ENCODE assay signal across 8 mouse cellular contexts in genomic region chr3:9593832-9594231, GRCm38 (mm10). TPM values are rescaled to one million over a fixed set of nuclear protein-coding genes. Genes with fewer than 3 reads are reported as not detected.
DNase-seq lines count a peak whose midpoint lies in the region; ATAC-seq and TF ChIP-seq lines count a peak whose summit lies in the region.
"Had no signal": no experiment of that assay in that cellular context is flagged by ENCODE, and none has a peak within 500 bp of the region (broad histone marks: within the 10 kb centered on the region; RNA-seq: fewer than 3 reads in every experiment).

No protein-coding gene starts in this region.

- H3K27me3 ChIP-seq in liver, embryonic 12.5 days (replicated peaks): no peaks in the 10 kb centered on the region
- H3K27me3 ChIP-seq: embryonic facial prominence, embryonic 13.5 days had no signal

- peaks cover 23% of the 10 kb centered on the region for H3K4me1 ChIP-seq in liver, embryonic 12.5 days

- H3K27ac ChIP-seq in left cerebral cortex, adult 2 months: no peak overlapping the region
- no peak overlapping the region for H3K27ac ChIP-seq in liver, embryonic 12.5 days
- H3K27ac ChIP-seq: embryonic facial prominence, embryonic 13.5 days had no signal

- intact Hi-C loops in left cerebral cortex, adult 2 months (cut with DNase I): loop anchor here (5.0 kb wide), 1 partner anchor 192 kb away; no protein-coding TSS in a partner anchor

- TF ChIP-seq CTCF in left cerebral cortex, adult 2 months (IDR thresholded peaks at IDR 0.05): peak; percentile 69

- no peak overlapping the region for H3K9ac ChIP-seq in liver, embryonic 12.5 days
- H3K9ac ChIP-seq: embryonic facial prominence, embryonic 13.5 days had no signal

- no peaks in the 10 kb centered on the region for H3K9me3 ChIP-seq in liver, embryonic 12.5 days (replicated peaks)

- no peak overlapping the region for H3K4me3 ChIP-seq in left cerebral cortex, adult 2 months
- H3K4me3 ChIP-seq in liver, embryonic 12.5 days: no peak overlapping the region
- H3K4me3 ChIP-seq: embryonic facial prominence, embryonic 13.5 days had no signal

- peak; percentile 46; the same call in 1 of the 2 replicates for ATAC-seq in liver, embryonic 12.5 days
- no peak for ATAC-seq in monocyte, adult 5-6 weeks (replicated peaks; ENCODE audit: insufficient number of reproducible peaks, low FRiP score, low TSS enrichment, poor library complexity, severe bottlenecking)

- WGBS in liver, embryonic 12.5 days (ENCODE audit: insufficient replicate concordance): 46% methylated on average over 2 of the region's 2 CpGs

- H3K4me2 ChIP-seq in liver, embryonic 12.5 days: no peak overlapping the region
- H3K4me2 ChIP-seq: embryonic facial prominence, embryonic 13.5 days had no signal

- DNase-seq in left cerebral cortex, adult 2 months (ENCODE audit: extremely low spot score in 1 of 2, low spot score in 2 of 2): no peak
- DNase-seq in left cerebral cortex, adult 11 months (ENCODE audit: low spot score): no peak
- peak; percentile 77 for DNase-seq in R1 (ENCODE audit: low read depth, low spot score)
- DNase-seq in cerebellum, postnatal 14 days: peak; percentile 58 to 70
- DNase-seq in urinary bladder, postnatal 10 days (ENCODE audit: low spot score): no peak

- no peaks in the 10 kb centered on the region for H3K36me3 ChIP-seq in liver, embryonic 12.5 days
- H3K36me3 ChIP-seq: embryonic facial prominence, embryonic 13.5 days had no signal

RNA-seq across cellular contexts. Expression of gene Zfp704, which starts 16.1 kb away (rescaled TPM):
- total RNA-seq in left cerebral cortex, adult 2 months (2021): 10 to 100 TPM; 31.7 to 34.6 TPM
- 1.8 and 2.2 TPM in 2 replicates for polyA plus RNA-seq in liver, embryonic 12.5 days (2016; fragmentation: Nextera tagmentation; extraction: Ambion mirVana)
- total RNA-seq in monocyte, adult 5-6 weeks (2017): 0.78 to 2.9 TPM (median 2.5 TPM) in 3 replicates

Comparison
In these comparisons a context has a peak if more than half of its experiments do, and no peak if none do; other contexts are left out.
1. DNase-seq: peak in R1 (single experiment) and cerebellum, postnatal 14 days (2 of 2); none in left cerebral cortex, adult 2 months (0 of 2), left cerebral cortex, adult 11 months (single experiment) and urinary bladder, postnatal 10 days (single experiment).